Mouse (Mus musculus): ENCODE measurements around the gene Ikbip. TPM values are rescaled to one million over a fixed set of nuclear protein-coding genes. Genes with fewer than 3 reads are reported as not detected.

Ikbip gene
- polyA plus RNA-seq (2012; rRNA removed; ENCODE audit: low replicate concordance) = 3.3 and 4.7 TPM in 2 replicates

GRCm38 (mm10) chr10:91082550-91083392 is at the start of gene Ikbip, which contains the start of gene Apaf1:
TSS of gene Ikbip (plus strand) at chr10:91082940.
TSS of gene Apaf1 (minus strand) at chr10:91082770.

GRCm38 (mm10) chr10:91123828-91124822 is 41.4 kb downstream of the Ikbip start, which contains the start of gene Slc25a3:
TSS of gene Slc25a3 (minus strand) at chr10:91124059.

Other genes with a start within 250 kb of the Ikbip start
- gene Apaf1, start 170 bp upstream of the Ikbip start, polyA plus RNA-seq (2012; rRNA removed; ENCODE audit: low replicate concordance) = 6.8 and 7.4 TPM in 2 replicates
- gene Slc25a3, start 41.1 kb downstream of the Ikbip start, polyA plus RNA-seq (2012; rRNA removed; ENCODE audit: low replicate concordance) = 359 and 377 TPM in 2 replicates
- gene Tmpo, start 98.4 kb downstream of the Ikbip start, polyA plus RNA-seq (2012; rRNA removed; ENCODE audit: low replicate concordance) = 24.8 and 41.5 TPM in 2 replicates